Mouse (Mus musculus) C2C12 (cell line): ENCODE measurements at regions not wholly inside any gene's neighbourhood (a gene's known extent, or its start where the extent isn't known, plus 50 kb on each side); places are given as distances from the start of the nearest gene placed in this dataset.

Source experiments
- H3K27me3 ChIP-seq: one replicate; pipeline ENCODE4 v1.6.1; 2011; ENCODE audit not compliant: control insufficient read depth, insufficient read depth, insufficient read length
- H3K36me3 ChIP-seq: one replicate; pipeline ENCODE4 v1.6.1; 2011; ENCODE audit not compliant: control insufficient read depth, insufficient read depth
- H3K4me3 ChIP-seq: one replicate; pipeline ENCODE4 v1.5.1; 2011; ENCODE audit warnings: mild to moderate bottlenecking, control low read depth; ENCODE audit not compliant: poor library complexity, insufficient read depth, severe bottlenecking
- H3K79me2 ChIP-seq: one replicate; pipeline ENCODE4 v1.6.1; 2011; ENCODE audit not compliant: control insufficient read depth, insufficient read depth
- H3K79me3 ChIP-seq: one replicate; pipeline ENCODE4 v1.6.1; 2011; ENCODE audit warnings: low read depth, control low read depth
- H3ac ChIP-seq: one replicate; pipeline ENCODE3; 2011; ENCODE audit warnings: low read depth; ENCODE audit not compliant: control insufficient read depth, insufficient read length
- CEBPB ChIP-seq: IDR thresholded peaks from one replicate; pipeline ENCODE4 v1.6.1; 2011; ENCODE audit warnings: low read depth, mild to moderate bottlenecking, control low read depth, moderate library complexity
- CTCF ChIP-seq: IDR thresholded peaks from one replicate; pipeline ENCODE4 v1.5.1; 2011; ENCODE audit not compliant: control insufficient read depth, insufficient read depth, insufficient read length
- FOSL1 ChIP-seq: IDR thresholded peaks from one replicate; pipeline ENCODE4 v1.8.0; 2011; ENCODE audit warnings: mild to moderate bottlenecking, low read length; ENCODE audit not compliant: poor library complexity, insufficient read depth, severe bottlenecking
- MAX ChIP-seq: IDR thresholded peaks from one replicate; pipeline ENCODE4 v1.6.1; 2011; ENCODE audit warnings: mild to moderate bottlenecking, control low read depth
- MYOD1 ChIP-seq: IDR thresholded peaks from one replicate; pipeline ENCODE4 v1.6.1; 2011; ENCODE audit warnings: low read depth; ENCODE audit not compliant: control insufficient read depth, insufficient read length
- MYOG ChIP-seq: IDR thresholded peaks from one replicate; pipeline ENCODE4 v1.6.1; 2011; ENCODE audit not compliant: control insufficient read depth, insufficient read length; ENCODE audit errors: extremely low read depth
- USF1 ChIP-seq: IDR thresholded peaks from one replicate; pipeline ENCODE4 v1.6.1; 2011; ENCODE audit warnings: low read depth, mild to moderate bottlenecking, control low read depth, moderate library complexity

GRCm38 (mm10) chr2:50609086-50609485 lies 312.5 kb upstream of the Mmadhc start:
- TF ChIP-seq MAX (no peak), CTCF (peak; percentile 30)
- Histone ChIP-seq H3ac (no peak overlapping the region), H3K27me3 (no peaks in the 10 kb centered on the region), H3K79me2 (no peaks in the 10 kb centered on the region), H3K4me3 (no peak overlapping the region), H3K36me3 (no peaks in the 10 kb centered on the region), H3K79me3 (no peaks in the 10 kb centered on the region)

DNA sequence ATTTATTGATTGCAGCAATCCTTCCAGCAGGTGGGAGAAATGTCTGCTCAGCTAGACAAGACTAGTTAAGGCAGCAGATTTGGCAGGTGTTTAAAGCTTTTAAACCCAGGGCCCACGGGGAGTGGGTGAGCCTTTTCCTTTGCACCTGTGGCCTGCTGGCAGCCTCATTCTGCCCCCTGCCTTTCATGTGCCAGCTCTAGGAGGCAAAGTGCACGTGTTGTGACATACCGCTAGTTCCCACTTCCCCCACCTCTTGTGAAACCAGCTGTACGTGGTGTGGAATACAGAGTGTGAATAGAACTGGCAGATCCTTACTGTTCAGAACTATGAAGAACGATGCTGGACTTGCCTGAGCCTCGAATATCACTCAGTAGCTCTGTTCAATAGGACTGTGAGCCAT lies 292.6 kb upstream of the Mmadhc start:
- Histone ChIP-seq H3ac (no peak overlapping the region), H3K36me3 (no peaks in the 10 kb centered on the region), H3K79me2 (no peaks in the 10 kb centered on the region), H3K4me3 (no peak overlapping the region), H3K27me3 (no peaks in the 10 kb centered on the region), H3K79me3 (no peaks in the 10 kb centered on the region)
- TF ChIP-seq CEBPB, result peak; percentile 64
- no peak for TF ChIP-seq CTCF

DNA sequence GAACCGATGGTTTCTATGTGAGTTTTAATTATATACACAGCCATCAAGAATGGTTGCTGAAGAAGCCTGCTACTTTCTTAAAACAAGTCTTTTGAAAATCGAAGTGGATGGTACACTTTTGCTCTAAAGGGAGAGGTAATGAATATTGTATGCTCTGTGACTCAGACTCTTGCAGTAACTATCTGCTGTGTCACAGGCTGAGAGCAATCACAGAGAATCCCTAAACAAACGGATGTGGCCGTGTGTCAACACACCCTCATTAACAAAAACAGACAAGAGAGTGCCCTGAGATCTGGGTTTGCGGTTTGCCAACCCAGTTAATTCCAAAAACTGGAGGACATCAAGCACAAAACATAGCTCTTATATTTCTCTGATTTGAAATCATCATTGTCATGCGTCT lies 292.1 kb upstream of the Mmadhc start:
- H3K36me3 ChIP-seq, result no peaks in the 10 kb centered on the region
- no peaks in the 10 kb centered on the region for H3K27me3 ChIP-seq
- H3K4me3 ChIP-seq, result no peak overlapping the region
- H3ac ChIP-seq, result no peak overlapping the region
- TF ChIP-seq CTCF, result no peak
- TF ChIP-seq USF1, result no peak
- TF ChIP-seq FOSL1, result peak; percentile 82
- TF ChIP-seq MAX, result no peak
- peak; percentile 18 for TF ChIP-seq MYOD1
- TF ChIP-seq MYOG, result no peak
- peak; percentile 82 for TF ChIP-seq CEBPB
- H3K79me2 ChIP-seq, result no peaks in the 10 kb centered on the region
- H3K79me3 ChIP-seq, result no peaks in the 10 kb centered on the region

- no peak overlapping the region for H3ac ChIP-seq
- no peaks in the 10 kb centered on the region for H3K36me3 ChIP-seq
- TF ChIP-seq CEBPB, result no peak
- no peak for TF ChIP-seq MYOD1
- TF ChIP-seq FOSL1, result no peak
- no peak for TF ChIP-seq MAX
- no peak for TF ChIP-seq CTCF
- TF ChIP-seq USF1, result no peak
- H3K79me2 ChIP-seq, result no peaks in the 10 kb centered on the region
- H3K27me3 ChIP-seq, result no peaks in the 10 kb centered on the region
- H3K79me3 ChIP-seq, result no peaks in the 10 kb centered on the region
- no peak overlapping the region for H3K4me3 ChIP-seq
These were observed 289.9 kb upstream of the Mmadhc start for GRCm38 (mm10) chr2:50586321-50587050.

DNA sequence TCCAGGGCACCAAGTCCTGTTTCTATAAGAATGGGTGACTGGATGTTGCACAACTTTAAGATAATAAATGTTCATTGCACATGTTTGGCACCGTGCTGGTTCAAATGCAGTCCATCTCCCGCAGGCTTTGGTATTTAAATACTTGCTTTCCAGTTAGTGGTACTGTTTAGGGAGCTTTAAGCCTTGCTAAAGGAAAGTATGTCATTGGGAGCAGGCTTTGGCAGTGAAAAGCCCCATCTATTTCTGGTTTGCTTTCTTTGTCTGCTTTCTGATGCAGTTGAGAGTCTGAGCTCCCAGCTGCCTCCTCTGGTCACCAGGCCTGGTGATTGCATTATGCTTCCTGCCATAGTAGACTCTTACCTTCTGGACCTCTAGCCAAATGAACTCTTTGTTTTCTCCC lies 283.0 kb upstream of the Mmadhc start:
- H3ac ChIP-seq, result no peak overlapping the region
- H3K79me3 ChIP-seq, result no peaks in the 10 kb centered on the region
- H3K79me2 ChIP-seq, result no peaks in the 10 kb centered on the region
- no peaks in the 10 kb centered on the region for H3K36me3 ChIP-seq
- TF ChIP-seq MAX, result no peak
- no peak for TF ChIP-seq CTCF
- no peak for TF ChIP-seq USF1
- no peak for TF ChIP-seq CEBPB
- no peak for TF ChIP-seq FOSL1
- no peak for TF ChIP-seq MYOG
- no peak for TF ChIP-seq MYOD1
- H3K27me3 ChIP-seq, result no peaks in the 10 kb centered on the region
- no peak overlapping the region for H3K4me3 ChIP-seq

- Histone ChIP-seq H3K4me3 (no peak overlapping the region), H3K79me3 (no peaks in the 10 kb centered on the region), H3K27me3 (no peaks in the 10 kb centered on the region), H3ac (no peak overlapping the region), H3K36me3 (no peaks in the 10 kb centered on the region), H3K79me2 (no peaks in the 10 kb centered on the region)
- no peak for TF ChIP-seq MYOD1
- TF ChIP-seq FOSL1, result no peak
- TF ChIP-seq CEBPB, result no peak
- no peak for TF ChIP-seq USF1
- TF ChIP-seq MAX, result no peak
- no peak for TF ChIP-seq MYOG
- no peak for TF ChIP-seq CTCF
These were observed 281.9 kb upstream of the Mmadhc start for GRCm38 (mm10) chr2:50578278-50579043.
